Mouse (Mus musculus) kidney, adult 2 months (tissue): ENCODE measurements around the gene Birc5. TPM values are rescaled to one million over a fixed set of nuclear protein-coding genes. Genes with fewer than 3 reads are reported as not detected.
A peak's percentile ranks its signal among the peaks of the same experiment; 100 is the strongest.

ENCODE experiments used
- DNase-seq: peaks from one replicate; pipeline ENCODE4 v3.0.0; 2021
- H3K27ac ChIP-seq: fragments of 200-500 bp; 2 replicates; pipeline ENCODE4 v1.5.1; 2012; ENCODE audit warnings: low read depth, low read length, control low read depth, inconsistent platforms; ENCODE audit not compliant: insufficient read depth
- H3K27me3 ChIP-seq: fragments of 200-500 bp; replicated peaks from 2 replicates; pipeline ENCODE4 v1.6.1; 2012; ENCODE audit warnings: mild to moderate bottlenecking, moderate library complexity, low read length, inconsistent platforms; ENCODE audit not compliant: control insufficient read depth, insufficient read depth
- H3K36me3 ChIP-seq: fragments of 200-500 bp; 2 replicates; pipeline ENCODE4 v1.6.1; 2012; ENCODE audit warnings: mild to moderate bottlenecking, moderate library complexity, low read length, inconsistent platforms; ENCODE audit not compliant: control insufficient read depth, insufficient read depth
- H3K4me1 ChIP-seq: fragments of 200-500 bp; 2 replicates; pipeline ENCODE4 v1.6.1; 2011; ENCODE audit warnings: low read length; ENCODE audit not compliant: control insufficient read depth, insufficient read depth
- H3K4me3 ChIP-seq: fragments of 200-500 bp; 2 replicates; pipeline ENCODE4 v1.5.1; 2011; ENCODE audit warnings: mild to moderate bottlenecking, low read depth, low read length, control low read depth; ENCODE audit not compliant: insufficient read depth
- CTCF ChIP-seq: fragments of 200-500 bp; conservative IDR thresholded peaks from 2 replicates; pipeline ENCODE4 v1.5.1; 2011; ENCODE audit warnings: low read depth, mild to moderate bottlenecking, control low read depth, low read length, moderate library complexity, mixed read lengths; ENCODE audit not compliant: insufficient read depth, insufficient read length
- POLR2A ChIP-seq: fragments of 200-500 bp; IDR thresholded peaks from one replicate; pipeline ENCODE4 v1.6.1; 2011; ENCODE audit warnings: low read depth, low read length, control low read depth
- WGBS: fragments of 180-500 bp; shearing (Covaris S2); methylation state at CpG from one replicate; pipeline ENCODE4 v1.1.7; 2018; 5-methylcytosine and 5-hydroxymethylcytosine counted together
- polyA plus RNA-seq: library from polyadenylated mRNA; depleted of rRNA; stranded (reverse); fragments of >200 nt; gene quantifications from 2 replicates; pipeline ENCODE4 v1.2.3, GENCODE M21; 2012; rRNA removed

Gene Birc5
- 0.75 and 1.3 TPM in 2 replicates for polyA plus RNA-seq

DNA sequence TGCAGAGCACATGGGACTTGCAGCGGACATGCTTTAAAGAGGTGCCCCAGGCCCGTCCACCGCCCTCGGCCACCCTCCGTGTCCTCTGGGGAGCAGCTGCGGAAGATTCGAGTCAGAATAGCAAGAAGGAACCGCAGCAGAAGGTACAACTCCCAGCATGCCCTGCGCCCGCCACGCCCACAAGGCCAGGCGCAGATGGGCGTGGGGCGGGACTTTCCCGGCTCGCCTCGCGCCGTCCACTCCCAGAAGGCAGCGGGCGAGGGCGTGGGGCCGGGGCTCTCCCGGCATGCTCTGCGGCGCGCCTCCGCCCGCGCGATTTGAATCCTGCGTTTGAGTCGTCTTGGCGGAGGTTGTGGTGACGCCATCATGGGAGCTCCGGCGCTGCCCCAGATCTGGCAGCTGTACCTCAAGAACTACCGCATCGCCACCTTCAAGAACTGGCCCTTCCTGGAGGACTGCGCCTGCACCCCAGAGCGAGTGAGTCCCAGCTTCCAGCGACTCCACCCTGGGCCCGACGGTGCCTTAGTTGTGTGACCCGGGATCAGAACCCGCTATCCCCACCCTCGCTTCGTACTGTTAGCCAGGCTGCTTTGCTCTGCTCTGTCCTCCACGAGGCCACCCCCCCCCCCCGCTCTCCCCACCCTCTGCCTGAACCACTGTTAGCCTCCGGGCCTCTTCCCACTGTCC, at the start of gene Birc5:
Gene Birc5 (plus strand): TSS at position 267 of the 687 bp plus-strand sequence.
- TF ChIP-seq POLR2A (peak; percentile 86), CTCF (no peak)
- Histone ChIP-seq H3K4me1 (peaks cover 22% of the 10 kb centered on the region), H3K27me3 (no peaks in the 10 kb centered on the region), H3K36me3 (no peaks in the 10 kb centered on the region), H3K27ac (peak within 1 kb of the TSS; percentile 96), H3K4me3 (peak within 1 kb of the TSS; percentile 90)
- DNase-seq, result peak; percentile 98
- WGBS, result under 1% methylated on average over 51 of the region's 51 CpGs

DNA sequence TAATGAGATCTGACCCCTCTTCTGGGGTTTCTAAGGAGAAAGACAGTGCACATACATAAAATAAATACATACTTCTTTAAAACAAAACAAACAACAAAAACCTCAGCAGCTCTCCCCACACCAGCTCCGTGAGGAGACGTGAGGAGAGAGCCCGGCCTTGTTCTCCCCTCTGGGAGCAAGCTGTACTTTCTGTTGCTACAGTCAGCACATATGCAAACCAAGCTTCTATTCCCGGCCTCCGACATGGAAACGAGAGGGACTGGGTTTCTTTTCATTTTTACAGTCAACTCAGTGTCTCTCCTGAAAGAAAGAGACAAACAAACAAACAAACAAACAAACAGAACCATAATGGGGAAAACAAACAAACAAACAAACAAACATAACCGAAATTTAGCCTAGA, 49.0 kb upstream of the Birc5 start:
- DNase-seq, result no peak
- H3K27me3 ChIP-seq, result no peaks in the 10 kb centered on the region
- 86% methylated on average over 7 of the region's 7 CpGs for WGBS
- no peak for TF ChIP-seq POLR2A
- H3K4me1 ChIP-seq, result no peaks in the 10 kb centered on the region
- H3K27ac ChIP-seq, result no peak overlapping the region
- no peaks in the 10 kb centered on the region for H3K36me3 ChIP-seq
- no peak overlapping the region for H3K4me3 ChIP-seq

DNA sequence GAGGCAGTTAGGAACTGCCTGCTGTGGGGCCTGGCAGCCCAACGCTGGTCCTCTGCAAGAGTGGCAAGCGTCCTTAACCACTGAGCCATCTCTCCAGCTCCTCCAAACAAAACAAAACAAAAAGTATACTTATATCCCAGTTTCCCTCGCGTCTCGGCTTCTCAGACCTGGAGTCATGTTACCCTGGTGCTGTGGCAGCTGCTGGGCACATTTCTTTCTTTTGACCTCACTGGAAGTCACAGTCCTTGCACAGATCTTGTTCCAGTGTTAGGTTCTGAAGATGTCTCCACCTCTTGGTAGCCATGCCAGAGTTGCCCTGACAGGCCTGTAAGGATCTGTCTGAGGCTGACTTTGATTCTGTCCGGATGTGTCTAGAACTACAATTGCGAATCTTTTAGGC, 47.4 kb upstream of the Birc5 start:
- no peak for TF ChIP-seq POLR2A
- TF ChIP-seq CTCF, result no peak
- Histone ChIP-seq H3K4me1 (no peaks in the 10 kb centered on the region), H3K4me3 (no peak overlapping the region), H3K27ac (no peak overlapping the region), H3K27me3 (no peaks in the 10 kb centered on the region), H3K36me3 (no peaks in the 10 kb centered on the region)
- 75% methylated on average over 7 of the region's 7 CpGs for WGBS
- DNase-seq, result no peak

DNA sequence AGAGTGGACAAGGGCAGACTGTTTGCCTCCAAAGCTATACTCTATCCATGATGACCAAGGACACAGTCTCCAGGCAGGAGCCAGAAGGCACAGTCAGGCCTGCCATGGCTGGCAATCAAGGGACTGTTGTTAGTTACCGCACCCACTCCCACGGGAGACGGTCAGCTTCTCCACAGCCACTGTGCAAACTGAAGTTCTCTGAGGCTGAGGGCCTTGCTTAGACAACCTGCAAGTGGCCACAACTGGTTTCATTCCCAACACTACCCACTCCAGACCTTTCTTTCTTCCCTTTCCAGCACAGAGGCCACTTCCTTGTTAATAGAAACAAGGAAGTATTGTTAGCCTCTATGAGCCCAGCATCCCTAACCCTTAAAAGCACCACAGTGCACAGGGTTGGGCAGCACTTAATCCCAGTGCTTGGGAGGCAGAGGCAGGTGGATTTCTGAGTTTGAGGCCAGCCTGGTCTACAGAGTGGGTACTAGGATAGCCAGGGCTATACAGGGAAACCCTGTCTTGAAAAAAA, 45.8 kb upstream of the Birc5 start:
- TF ChIP-seq CTCF, result no peak
- no peak for TF ChIP-seq POLR2A
- no peak overlapping the region for H3K4me3 ChIP-seq
- H3K36me3 ChIP-seq, result no peaks in the 10 kb centered on the region
- 74% methylated on average over 3 of the region's 3 CpGs for WGBS
- H3K4me1 ChIP-seq, result no peaks in the 10 kb centered on the region
- no peak for DNase-seq
- H3K27ac ChIP-seq, result no peak overlapping the region
- H3K27me3 ChIP-seq, result no peaks in the 10 kb centered on the region

DNA sequence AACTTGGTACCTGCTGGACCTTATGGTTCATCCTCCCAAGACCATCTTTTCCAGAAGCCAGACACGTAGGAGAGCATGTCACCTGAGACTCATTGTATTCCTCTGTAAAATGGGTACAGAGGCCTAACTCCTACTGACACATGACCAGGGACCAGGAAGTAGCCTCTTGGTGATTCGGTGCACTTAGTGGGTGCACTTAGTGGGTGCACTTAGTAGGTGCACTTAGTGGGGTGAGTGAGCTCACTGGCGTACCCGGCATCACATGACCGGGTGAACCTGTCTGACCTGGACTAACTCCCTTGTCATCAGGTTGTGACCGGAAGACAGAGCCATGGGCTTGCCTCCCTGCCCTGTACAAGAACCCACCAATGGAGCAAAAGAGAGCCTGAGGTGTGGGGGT, 42.3 kb upstream of the Birc5 start:
- TF ChIP-seq CTCF, result no peak
- Histone ChIP-seq H3K4me3 (no peak overlapping the region), H3K27ac (no peak overlapping the region), H3K4me1 (peaks cover 13% of the 10 kb centered on the region; the same call in 1 of the 2 replicates), H3K36me3 (no peaks in the 10 kb centered on the region), H3K27me3 (no peaks in the 10 kb centered on the region)
- DNase-seq, result no peak
- 96% methylated on average over 6 of the region's 6 CpGs for WGBS

DNA sequence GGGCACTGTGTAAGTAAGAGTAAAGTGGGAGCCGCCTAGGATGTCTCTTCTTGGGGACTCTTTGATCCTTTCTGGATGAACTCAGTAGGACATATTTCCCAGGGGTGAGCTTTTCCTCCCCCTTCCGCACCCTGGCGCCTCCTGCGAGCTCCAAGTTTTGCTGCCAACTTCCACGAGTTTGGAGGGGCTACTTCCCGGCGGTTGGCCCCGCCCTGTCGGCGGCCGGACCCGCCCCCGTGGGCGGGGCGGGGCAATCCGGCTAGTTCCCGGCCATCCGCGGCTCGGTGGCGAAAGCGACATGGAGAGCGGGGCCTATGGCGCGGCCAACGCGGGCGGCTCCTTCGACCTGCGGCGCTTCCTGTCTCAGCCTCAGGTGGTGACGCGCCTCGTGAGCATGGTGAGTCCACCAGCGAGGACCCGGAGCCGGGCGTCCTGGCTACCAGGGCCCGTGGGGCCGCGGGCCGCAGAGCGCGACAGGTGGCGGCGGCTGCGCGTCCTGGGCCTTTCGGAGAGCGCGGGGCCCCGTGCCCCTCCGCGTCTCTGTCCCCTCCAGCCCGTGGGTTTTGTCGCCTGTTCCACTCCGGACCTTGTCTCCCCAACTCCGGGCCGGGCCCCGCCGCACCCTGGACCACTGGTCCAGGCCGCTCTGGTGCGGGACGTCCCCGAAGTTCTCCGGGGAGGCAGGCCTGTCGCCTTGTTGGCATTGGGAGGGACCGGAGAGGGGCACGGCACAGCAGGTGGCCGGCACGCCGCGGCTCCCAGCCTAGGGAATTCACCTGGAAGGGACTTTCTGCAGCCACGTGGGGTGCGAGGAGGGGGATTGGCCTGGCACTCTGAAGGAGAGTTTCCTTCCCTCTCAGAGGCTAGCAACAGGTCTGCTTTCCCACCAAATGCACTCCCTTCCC, 39.4 kb upstream of the Birc5 start, which contains the start of the genes Gm20708 and Syngr2:
Gene Gm20708 (plus strand): TSS at position 262 of the 905 bp plus-strand sequence.
Gene Syngr2 (plus strand): TSS at position 262 of the 905 bp plus-strand sequence.
- Histone ChIP-seq H3K4me1 (peaks cover 13% of the 10 kb centered on the region; the same call in 1 of the 2 replicates), H3K27ac (peak within 1 kb of the TSS; percentile 67), H3K27me3 (no peaks in the 10 kb centered on the region), H3K4me3 (peak within 1 kb of the TSS; percentile 68), H3K36me3 (no peaks in the 10 kb centered on the region)
- WGBS, result under 1% methylated on average over 75 of the region's 75 CpGs
- peak; percentile 84 for DNase-seq
- peak; percentile 27 for TF ChIP-seq POLR2A
- TF ChIP-seq CTCF, result no peak

DNA sequence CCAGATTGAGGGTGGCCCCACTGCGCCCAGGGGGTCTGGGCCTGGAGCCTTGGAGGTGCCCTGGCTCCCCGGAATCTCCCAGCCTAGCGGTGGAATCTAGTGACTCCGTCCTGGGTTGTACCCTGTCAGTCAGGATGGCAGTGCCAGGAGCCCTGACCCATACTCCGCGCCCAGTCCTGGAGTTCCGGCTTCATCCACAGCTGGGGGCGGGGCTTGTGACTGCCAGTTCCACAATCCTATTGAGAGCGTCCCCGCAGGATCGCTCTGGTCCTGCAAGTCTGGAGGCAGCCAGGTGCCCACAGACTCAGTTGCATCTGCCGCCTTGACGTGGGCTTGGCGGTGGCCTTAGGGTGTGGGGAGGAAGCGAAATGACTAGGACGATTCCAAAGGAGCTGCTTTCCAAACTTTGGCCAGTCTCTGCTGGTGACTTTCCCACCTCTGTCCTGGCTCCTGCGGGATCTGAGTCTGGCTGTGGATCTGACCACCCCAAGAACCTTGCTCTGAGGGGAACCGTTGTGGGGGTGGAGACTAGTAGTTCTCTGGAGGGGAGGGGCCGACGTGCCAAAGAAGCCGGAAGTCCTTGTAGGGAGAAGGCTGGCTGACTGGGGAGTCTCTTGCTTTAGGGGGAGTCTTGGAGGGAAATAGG, 38.5 kb upstream of the Birc5 start:
- TF ChIP-seq CTCF, result peak; percentile 60
- TF ChIP-seq POLR2A, result no peak
- peak; percentile 96 for DNase-seq
- Histone ChIP-seq H3K27me3 (no peaks in the 10 kb centered on the region), H3K4me3 (peak overlapping the region; percentile 68), H3K36me3 (no peaks in the 10 kb centered on the region), H3K27ac (peak overlapping the region; percentile 43), H3K4me1 (peaks cover 13% of the 10 kb centered on the region; the same call in 1 of the 2 replicates)
- under 1% methylated on average over 21 of the region's 21 CpGs for WGBS
